Comparison of ENCODE assay signal across 8 mouse cellular contexts in the genomic region with DNA sequence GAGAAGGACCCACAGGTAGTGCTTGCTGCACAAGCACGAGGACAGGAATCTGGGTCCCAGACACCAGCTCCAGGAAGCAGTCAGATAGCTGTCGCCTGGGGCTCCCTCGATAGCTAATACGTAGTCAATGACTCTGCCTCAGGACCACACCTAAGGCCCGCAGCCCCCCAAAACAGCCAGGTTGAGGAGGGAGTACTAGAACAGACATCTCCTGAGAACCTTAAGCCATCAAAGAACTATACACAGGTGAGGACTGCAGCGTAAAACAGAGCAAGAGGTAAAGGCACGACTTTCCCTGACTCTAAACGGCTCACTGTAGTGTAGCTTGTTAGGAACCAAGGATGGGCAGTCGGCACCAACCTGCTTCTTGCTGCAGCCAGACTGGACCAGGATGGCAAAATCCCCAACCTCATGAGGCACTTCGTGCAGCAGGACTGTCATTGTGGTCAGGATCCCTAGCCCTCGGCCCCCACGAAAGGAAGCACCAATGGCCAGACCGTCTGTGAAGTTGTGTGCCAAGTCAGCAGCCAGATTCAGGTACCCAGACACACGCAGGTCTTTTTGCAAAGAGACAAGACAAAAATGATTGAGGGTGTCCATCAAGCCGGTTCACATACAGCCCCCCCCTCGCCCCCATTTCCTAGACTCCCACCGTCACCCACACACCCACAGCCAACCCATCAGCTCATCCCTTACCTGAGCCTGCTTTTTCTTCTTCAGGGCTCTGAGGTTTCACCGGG. TPM values are rescaled to one million over a fixed set of nuclear protein-coding genes. Genes with fewer than 3 reads are reported as not detected.
DNase-seq lines count a peak whose midpoint lies in the region; ATAC-seq and TF ChIP-seq lines count a peak whose summit lies in the region.

No protein-coding gene starts in this region.

- no peaks in the 10 kb centered on the region for H3K27me3 ChIP-seq in neural tube, embryonic 11.5 days (ENCODE audit: control insufficient read depth, insufficient read depth, low read length)
- no peaks in the 10 kb centered on the region for H3K27me3 ChIP-seq in limb, embryonic 10.5 days (ENCODE audit: low read depth, poor library complexity, severe bottlenecking)
- H3K27me3 ChIP-seq in small intestine, adult 2 months (ENCODE audit: control insufficient read depth, insufficient read depth, low read length) = no peaks in the 10 kb centered on the region

- WGBS in neural tube, embryonic 11.5 days = 91% methylated on average over 18 of the region's 18 CpGs
- WGBS in limb, embryonic 10.5 days = 92% methylated on average over 18 of the region's 18 CpGs
- 85% methylated on average over 18 of the region's 18 CpGs for WGBS in small intestine, adult 2 months

- H3K4me1 ChIP-seq in neural tube, embryonic 11.5 days (ENCODE audit: control insufficient read depth, insufficient read depth, low read length) = peaks cover 43% of the 10 kb centered on the region
- peaks cover 84% of the 10 kb centered on the region for H3K4me1 ChIP-seq in limb, embryonic 10.5 days
- H3K4me1 ChIP-seq in small intestine, adult 2 months (ENCODE audit: control insufficient read depth, insufficient read depth, insufficient read length, low read length) = peaks cover 28% of the 10 kb centered on the region

- peak; percentile 49 for DNase-seq in cerebellum, adult 11-12 months
- no peak for DNase-seq in cerebellum, postnatal 10 days
- DNase-seq in neural tube, embryonic 11.5 days (ENCODE audit: low spot score) = no peak
- DNase-seq in neural tube, embryonic 10.5 days (ENCODE audit: extremely low spot score, low spot score) = no peak
- DNase-seq in limb, embryonic 10.5 days (ENCODE audit: low spot score) = no peak
- no peak for DNase-seq in left cerebral cortex, postnatal 4 days

- no peak for TF ChIP-seq CTCF in small intestine, adult 2 months (IDR thresholded peaks at IDR 0.05; ENCODE audit: extremely low read depth, insufficient read length, insufficient replicate concordance, low read depth, low read length)

- TF ChIP-seq POLR2A in small intestine, adult 2 months (IDR thresholded peaks at IDR 0.05; ENCODE audit: low read depth, low read length) = no peak

- intact Hi-C loops in left cerebral cortex, postnatal 4 days (cut with DNase I) = no loop called here

- H3K4me2 ChIP-seq in neural tube, embryonic 11.5 days (ENCODE audit: low read depth) = peak overlapping the region; percentile 79

- H3K4me3 ChIP-seq in neural tube, embryonic 11.5 days (ENCODE audit: low read depth, low read length) = peak overlapping the region; percentile 88
- peak overlapping the region; percentile 77 for H3K4me3 ChIP-seq in limb, embryonic 10.5 days
- 0 out of 2 replicates have a peak overlapping the region, but pooled peaks have one; percentile 89 for H3K4me3 ChIP-seq in small intestine, adult 2 months (ENCODE audit: low read depth, low read length)

- H3K9ac ChIP-seq in neural tube, embryonic 11.5 days (ENCODE audit: low read length) = peak overlapping the region; percentile 94; the same call in 1 of the 2 replicates

- no peaks in the 10 kb centered on the region for H3K9me3 ChIP-seq in neural tube, embryonic 11.5 days (ENCODE audit: control insufficient read depth, low read length)
- no peaks in the 10 kb centered on the region for H3K9me3 ChIP-seq in limb, embryonic 10.5 days (replicated peaks)

- no peak for ATAC-seq in neural tube, embryonic 11.5 days (ENCODE audit: insufficient read depth, low FRiP score, low TSS enrichment)
- ATAC-seq in granulocyte monocyte progenitor cell, adult 5-6 weeks (replicated peaks; ENCODE audit: poor library complexity, severe bottlenecking) = no peak

- peaks cover 13% of the 10 kb centered on the region for H3K36me3 ChIP-seq in neural tube, embryonic 11.5 days (ENCODE audit: control insufficient read depth, insufficient read depth, low read length)
- H3K36me3 ChIP-seq in limb, embryonic 10.5 days = peaks cover 43% of the 10 kb centered on the region
- H3K36me3 ChIP-seq in small intestine, adult 2 months (ENCODE audit: control insufficient read depth, insufficient read depth, low read length) = peaks cover 16% of the 10 kb centered on the region

- H3K27ac ChIP-seq in neural tube, embryonic 11.5 days (ENCODE audit: low read depth, low read length) = 0 out of 2 replicates have a peak overlapping the region, but pooled peaks have one; percentile 4
- no peak overlapping the region for H3K27ac ChIP-seq in limb, embryonic 10.5 days
- no peak overlapping the region for H3K27ac ChIP-seq in small intestine, adult 2 months (ENCODE audit: insufficient read depth, low read depth, low read length)

RNA-seq across cellular contexts. Expression of a gene that starts 1.5 kb away (rescaled TPM):
- polyA plus RNA-seq in neural tube, embryonic 11.5 days (2014; fragmentation: Nextera tagmentation; extraction: Ambion mirVana) = 48.1 and 52.7 TPM in 2 replicates
- 25.9 and 33.7 TPM in 2 replicates for polyA plus RNA-seq in limb, embryonic 10.5 days (2016; fragmentation: Nextera tagmentation; extraction: Ambion mirVana)
- 52.4 and 75.8 TPM in 2 replicates for polyA plus RNA-seq in small intestine, adult 2 months (2012; rRNA removed)
- 35.4 and 67.3 TPM in 2 replicates for total RNA-seq in granulocyte monocyte progenitor cell, adult 5-6 weeks (2014; fragmentation: Nextera tagmentation)
- total RNA-seq in granulocyte monocyte progenitor cell, adult 5-6 weeks (2017) = 27.1 and 30.1 TPM in 2 replicates
- total RNA-seq in left cerebral cortex, postnatal 4 days (2021) = 10 to 100 TPM; 41.6 to 45.2 TPM

RNA-seq across cellular contexts. Expression of a gene that starts 2.2 kb away (rescaled TPM):
- polyA plus RNA-seq in neural tube, embryonic 11.5 days (2014; fragmentation: Nextera tagmentation; extraction: Ambion mirVana) = 89.7 and 108 TPM in 2 replicates
- polyA plus RNA-seq in limb, embryonic 10.5 days (2016; fragmentation: Nextera tagmentation; extraction: Ambion mirVana) = 196 TPM in 2 replicates
- 81.5 and 119 TPM in 2 replicates for polyA plus RNA-seq in small intestine, adult 2 months (2012; rRNA removed)
- 41.0 and 56.8 TPM in 2 replicates for total RNA-seq in granulocyte monocyte progenitor cell, adult 5-6 weeks (2014; fragmentation: Nextera tagmentation)
- total RNA-seq in granulocyte monocyte progenitor cell, adult 5-6 weeks (2017) = 99.8 and 103 TPM in 2 replicates
- total RNA-seq in left cerebral cortex, postnatal 4 days (2021) = 10 to 100 TPM; 96.3 to 98.7 TPM

RNA-seq across cellular contexts. Expression of a gene that starts 2.3 kb away (rescaled TPM):
- 25.1 and 27.1 TPM in 2 replicates for polyA plus RNA-seq in neural tube, embryonic 11.5 days (2014; fragmentation: Nextera tagmentation; extraction: Ambion mirVana)
- 49.9 and 51.0 TPM in 2 replicates for polyA plus RNA-seq in limb, embryonic 10.5 days (2016; fragmentation: Nextera tagmentation; extraction: Ambion mirVana)
- polyA plus RNA-seq in small intestine, adult 2 months (2012; rRNA removed) = 26.3 and 64.2 TPM in 2 replicates
- 51.0 and 55.4 TPM in 2 replicates for total RNA-seq in granulocyte monocyte progenitor cell, adult 5-6 weeks (2014; fragmentation: Nextera tagmentation)
- 40.5 and 47.2 TPM in 2 replicates for total RNA-seq in granulocyte monocyte progenitor cell, adult 5-6 weeks (2017)
- 10 to 100 TPM; 80.7 to 84.9 TPM for total RNA-seq in left cerebral cortex, postnatal 4 days (2021)

RNA-seq across cellular contexts. Expression of a gene that starts 4.8 kb away (rescaled TPM):
- 5.2 and 8.4 TPM in 2 replicates for polyA plus RNA-seq in neural tube, embryonic 11.5 days (2014; fragmentation: Nextera tagmentation; extraction: Ambion mirVana)
- 11.8 and 15.0 TPM in 2 replicates for polyA plus RNA-seq in limb, embryonic 10.5 days (2016; fragmentation: Nextera tagmentation; extraction: Ambion mirVana)
- polyA plus RNA-seq in small intestine, adult 2 months (2012; rRNA removed) = 15.5 and 29.9 TPM in 2 replicates
- 14.5 and 19.8 TPM in 2 replicates for total RNA-seq in granulocyte monocyte progenitor cell, adult 5-6 weeks (2014; fragmentation: Nextera tagmentation)
- 9.9 and 14.0 TPM in 2 replicates for total RNA-seq in granulocyte monocyte progenitor cell, adult 5-6 weeks (2017)
- total RNA-seq in left cerebral cortex, postnatal 4 days (2021) = 10 to 100 TPM; 23.6 to 28.2 TPM

RNA-seq across cellular contexts. Expression of a gene that starts 9.9 kb away (rescaled TPM):
- 1.5 and 2.9 TPM in 2 replicates for polyA plus RNA-seq in neural tube, embryonic 11.5 days (2014; fragmentation: Nextera tagmentation; extraction: Ambion mirVana)
- 0.43 and 2.5 TPM in 2 replicates for polyA plus RNA-seq in limb, embryonic 10.5 days (2016; fragmentation: Nextera tagmentation; extraction: Ambion mirVana)
- polyA plus RNA-seq in small intestine, adult 2 months (2012; rRNA removed) = 0.90 and 2.4 TPM in 2 replicates
- 2.1 and 3.4 TPM in 2 replicates for total RNA-seq in granulocyte monocyte progenitor cell, adult 5-6 weeks (2014; fragmentation: Nextera tagmentation)
- 1.2 and 3.4 TPM in 2 replicates for total RNA-seq in granulocyte monocyte progenitor cell, adult 5-6 weeks (2017)
- 1 to 10 TPM; 6.8 to 9.8 TPM for total RNA-seq in left cerebral cortex, postnatal 4 days (2021)
